Mouse (Mus musculus) kidney, adult 18-20 months (tissue): ENCODE results near the gene Plekhh2.
"Not testable (repeated sequence)": the region's sequence is repeated elsewhere in the genome, so short reads cannot be mapped to it uniquely, and the experiment has no call there.

Experiments used
- DNase-seq: peaks from one replicate; pipeline ENCODE4 v3.0.0; 2021

Gene Plekhh2

DNA sequence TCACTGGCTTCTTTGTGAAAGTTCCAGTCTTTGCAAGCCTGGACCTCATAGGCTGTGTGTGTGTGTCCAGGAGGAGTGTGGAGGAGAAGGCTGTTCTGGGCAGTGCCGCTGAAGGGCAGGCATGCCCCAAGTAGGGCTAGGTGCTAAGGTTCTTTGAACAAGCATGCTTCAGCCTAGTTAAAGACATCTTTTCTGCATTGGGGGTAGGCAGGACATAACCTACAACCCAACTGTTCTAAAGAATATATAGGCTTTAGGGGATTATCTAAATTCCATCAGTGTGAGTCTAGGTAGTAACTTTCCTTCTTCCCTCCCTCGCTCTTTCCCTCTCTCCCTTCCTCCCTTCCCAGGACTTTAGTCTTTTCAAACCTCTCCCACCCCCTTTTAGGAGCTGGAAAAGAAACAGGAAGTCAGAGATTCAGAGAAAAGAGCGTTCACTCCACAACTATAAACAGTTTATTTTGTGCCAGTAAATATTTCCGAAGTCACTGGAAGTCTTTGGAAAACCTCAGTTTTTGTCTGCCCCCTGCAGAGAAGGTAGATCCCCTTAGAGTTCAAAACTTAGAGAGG is 906 bp downstream of the Plekhh2 start:
- no peak for DNase-seq

DNA sequence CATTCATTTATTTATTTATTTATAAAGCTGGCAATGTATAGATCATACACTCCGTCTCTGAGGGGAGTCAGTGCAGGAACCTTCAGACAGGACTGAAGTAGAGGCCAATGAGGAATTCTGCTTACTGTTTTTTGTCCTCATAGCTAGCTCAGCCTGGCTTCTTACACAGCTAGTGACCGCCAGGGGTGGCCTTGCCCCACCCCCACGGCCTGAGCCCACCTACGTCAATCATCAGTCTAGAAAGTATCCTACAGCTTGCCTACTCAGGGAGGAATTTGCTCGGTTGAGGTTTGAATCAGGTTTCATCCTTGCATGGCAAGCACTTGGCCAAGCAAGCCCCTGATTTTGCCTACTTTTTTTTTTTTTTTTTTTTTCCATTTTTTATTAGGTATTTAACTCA is 4.2 kb downstream of the Plekhh2 start:
- no peak for DNase-seq

DNA sequence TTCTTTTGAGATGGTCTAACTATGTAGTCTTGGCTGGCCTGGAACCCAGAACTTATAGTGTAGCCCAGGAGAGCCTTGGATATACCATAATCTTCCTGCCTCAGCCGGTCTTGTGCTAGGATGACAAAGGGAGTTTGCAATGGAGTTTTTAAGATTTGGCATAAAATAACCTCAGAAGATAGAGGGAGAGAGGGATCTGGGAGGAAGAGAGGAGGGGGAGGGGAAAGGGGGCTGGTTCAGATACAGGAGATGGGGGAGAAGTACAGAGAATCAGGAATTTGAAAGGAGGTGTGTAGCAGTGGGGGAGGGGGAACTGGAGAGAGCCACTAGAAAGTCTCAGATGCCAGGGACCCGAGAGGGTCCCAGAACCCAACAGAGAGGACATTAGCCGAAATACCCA is 7.7 kb downstream of the Plekhh2 start:
- no peak for DNase-seq

DNA sequence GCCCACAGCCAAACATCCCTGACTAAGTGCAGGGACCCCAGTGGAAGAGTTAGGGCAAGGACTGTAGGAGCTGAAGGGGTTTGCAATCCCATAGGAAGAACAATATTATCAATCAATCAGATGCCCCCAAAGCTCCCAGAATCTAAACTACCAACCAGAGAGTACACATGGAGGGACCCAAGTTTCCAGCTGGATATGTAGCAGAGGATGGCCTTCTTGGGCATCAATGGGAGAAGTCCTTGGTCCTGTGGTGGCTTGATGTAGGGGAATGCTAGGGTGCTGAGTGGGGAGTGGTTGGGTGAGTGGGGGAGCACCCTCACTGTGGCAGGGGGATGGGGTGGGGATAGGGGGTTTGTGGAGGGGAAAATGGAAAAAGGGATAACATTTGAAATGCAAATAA is 8.4 kb downstream of the Plekhh2 start:
- no peak for DNase-seq

DNA sequence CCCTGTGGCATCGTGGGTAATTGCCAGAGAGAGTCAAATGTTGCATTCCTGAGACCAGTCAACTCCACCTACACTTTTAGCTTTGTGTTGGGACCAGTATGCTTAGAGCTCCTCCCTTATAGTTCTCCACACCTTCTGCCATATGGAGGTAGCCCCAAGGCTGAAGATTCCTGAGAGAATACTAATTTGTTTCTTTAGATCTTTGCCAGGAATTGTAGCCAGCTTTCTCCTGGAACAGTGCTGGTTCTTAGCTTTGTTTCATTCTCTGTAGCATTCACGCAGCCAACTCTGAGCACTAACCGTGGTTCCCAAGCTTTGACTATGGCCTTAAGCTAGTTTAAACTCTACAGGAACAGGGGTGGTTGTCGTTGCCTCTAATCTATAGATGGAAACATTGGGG is 17.7 kb downstream of the Plekhh2 start:
- DNase-seq, result no peak

DNA sequence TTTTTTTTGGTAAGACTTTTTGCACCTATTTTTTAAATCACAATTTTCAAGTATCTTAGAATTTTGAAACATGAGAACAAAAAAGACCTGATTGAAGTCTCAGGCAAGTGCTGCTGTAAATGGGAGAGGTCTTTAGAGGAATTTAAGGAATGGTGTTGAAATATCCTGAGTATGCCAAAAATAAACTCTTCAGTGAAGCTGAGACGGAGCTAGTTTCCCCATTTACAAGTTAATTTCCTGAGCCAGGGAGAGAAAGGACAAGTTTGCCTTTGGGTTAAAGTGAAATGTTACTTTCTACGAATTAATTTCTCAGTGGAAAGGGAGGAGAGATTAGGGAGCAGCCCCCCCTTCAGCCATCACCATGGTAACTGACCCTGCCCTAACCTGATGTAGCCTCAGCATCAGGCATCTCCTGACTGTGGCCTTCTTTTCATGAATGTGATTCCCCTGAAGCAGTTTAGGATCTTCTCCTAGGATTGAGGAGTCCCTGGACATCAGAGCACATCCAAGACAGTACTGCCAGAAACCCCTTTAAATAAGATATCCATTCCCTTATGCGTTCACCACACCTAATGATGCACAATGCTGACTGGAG is 18.6 kb downstream of the Plekhh2 start:
- no peak for DNase-seq

DNA sequence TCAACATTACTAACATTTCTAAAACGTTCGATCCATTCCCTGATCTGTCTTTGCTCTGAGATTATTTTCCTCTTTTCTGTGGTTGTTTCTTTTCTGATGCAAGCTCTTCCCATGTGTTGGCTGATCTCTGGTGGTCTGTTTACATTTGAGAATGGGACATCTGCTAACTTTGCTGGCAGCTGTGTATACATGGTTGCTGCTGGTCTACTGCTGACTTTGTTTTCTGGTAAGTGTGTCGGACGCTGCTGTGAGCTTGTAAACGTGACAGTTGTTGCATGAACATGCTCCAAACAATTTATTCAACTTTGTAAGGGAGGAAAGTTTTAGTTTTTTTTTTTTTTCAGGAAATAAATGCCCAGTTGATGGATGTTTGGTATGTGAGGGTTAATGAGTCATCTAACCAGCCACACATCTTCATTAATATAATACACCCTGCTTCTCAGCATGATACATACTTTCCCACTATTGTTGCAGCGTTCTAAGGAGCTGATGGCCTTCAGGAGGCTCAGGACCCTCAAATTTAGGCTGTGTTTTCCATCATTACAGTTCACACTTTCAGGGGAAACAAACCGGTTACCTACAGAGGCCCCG is 21.3 kb downstream of the Plekhh2 start:
- no peak for DNase-seq

DNA sequence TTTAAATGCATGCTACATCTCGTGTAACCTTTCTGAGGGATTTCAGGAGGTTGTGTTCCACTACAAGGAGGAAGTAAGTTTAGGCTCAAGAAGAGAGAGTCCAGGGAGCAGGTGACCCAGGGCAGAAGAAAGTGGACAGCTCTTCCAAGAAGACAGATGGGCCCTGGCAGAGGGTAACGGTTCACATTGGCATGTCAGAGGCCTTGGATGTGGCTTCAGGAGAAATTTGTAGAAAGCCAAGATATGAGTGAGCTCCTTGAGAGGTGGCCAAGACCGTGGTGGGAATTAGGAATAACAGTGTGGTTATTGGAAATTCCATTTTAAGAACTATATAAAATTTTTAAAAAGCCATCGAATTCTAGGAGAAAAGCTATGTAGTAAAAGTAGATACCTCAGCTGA is 22.1 kb downstream of the Plekhh2 start:
- DNase-seq, result no peak

DNA sequence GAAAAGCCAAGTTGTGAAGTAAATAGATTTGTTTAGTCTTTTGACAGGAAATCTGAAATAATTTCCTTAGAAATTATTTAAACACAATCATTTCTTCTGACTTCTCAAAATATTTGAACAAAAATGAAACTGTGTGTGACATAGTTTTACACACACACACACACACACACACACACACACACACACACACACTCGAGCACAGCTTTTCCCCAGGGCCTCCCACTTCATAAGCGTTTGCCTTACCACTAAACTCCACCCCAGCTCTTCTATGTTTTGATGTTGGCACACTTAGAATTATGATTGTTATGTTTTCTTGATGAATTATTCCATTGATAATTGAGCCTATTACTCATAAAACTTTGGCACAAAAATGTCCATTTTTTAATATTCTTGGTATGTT is 22.9 kb downstream of the Plekhh2 start:
- DNase-seq, result no peak

DNA sequence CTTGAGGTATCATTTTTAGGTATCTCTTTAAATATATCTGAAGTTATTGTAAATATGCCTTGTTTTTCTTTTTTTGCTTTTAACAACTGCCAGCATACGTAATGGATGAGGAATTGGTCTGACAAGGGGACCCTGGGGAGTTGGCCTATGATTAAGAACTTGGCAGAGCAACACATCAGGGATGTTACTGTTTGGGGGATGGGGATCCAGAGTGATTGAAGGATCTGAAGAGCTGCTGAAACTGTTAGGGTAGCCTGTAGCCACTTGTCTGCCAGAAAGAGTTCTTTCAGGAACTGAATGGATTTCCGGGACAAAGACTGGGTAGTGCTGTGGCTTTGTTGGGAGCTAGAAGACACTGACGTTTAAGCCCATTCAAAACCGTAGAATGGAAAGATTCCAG is 23.5 kb downstream of the Plekhh2 start:
- DNase-seq, result no peak

DNA sequence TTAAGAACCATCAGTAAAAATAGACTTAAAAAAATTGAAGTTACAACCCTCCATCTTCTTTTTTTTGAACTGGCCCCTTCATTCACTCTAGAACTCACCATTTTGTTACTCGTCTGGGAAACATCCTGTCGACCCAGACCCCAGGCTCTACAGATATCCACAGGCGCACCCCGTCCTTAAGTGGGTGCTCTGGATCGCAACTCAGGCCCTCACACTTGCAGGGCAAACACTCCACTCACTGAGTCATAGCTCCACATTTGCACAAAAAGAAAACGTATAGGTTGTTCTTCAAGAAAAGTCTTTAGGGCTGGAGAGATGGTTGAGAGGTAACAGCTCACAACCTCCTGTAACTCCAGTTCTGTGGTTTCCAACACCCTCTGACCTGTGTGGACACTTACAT is 25.6 kb downstream of the Plekhh2 start:
- DNase-seq, result no peak

DNA sequence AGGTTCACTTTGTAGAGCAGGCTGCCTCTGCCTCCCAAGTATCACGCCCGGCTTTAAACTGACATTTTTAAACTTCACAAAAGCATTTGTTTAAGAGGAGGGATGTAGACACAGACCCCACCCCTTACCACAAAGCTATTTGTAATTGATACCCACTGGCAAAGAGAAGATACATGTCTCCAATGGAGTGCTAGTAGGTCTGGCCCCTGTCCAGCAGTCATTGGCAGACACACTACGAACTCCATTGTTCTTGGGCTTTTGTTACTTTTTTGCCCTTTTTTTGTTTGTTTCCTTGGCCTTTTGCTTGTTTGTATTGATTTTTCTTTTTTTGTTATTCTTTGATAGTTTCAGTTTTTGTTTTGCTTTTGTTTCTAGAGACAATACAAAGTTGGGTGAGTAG is 26.3 kb downstream of the Plekhh2 start:
- DNase-seq, result no peak

DNA sequence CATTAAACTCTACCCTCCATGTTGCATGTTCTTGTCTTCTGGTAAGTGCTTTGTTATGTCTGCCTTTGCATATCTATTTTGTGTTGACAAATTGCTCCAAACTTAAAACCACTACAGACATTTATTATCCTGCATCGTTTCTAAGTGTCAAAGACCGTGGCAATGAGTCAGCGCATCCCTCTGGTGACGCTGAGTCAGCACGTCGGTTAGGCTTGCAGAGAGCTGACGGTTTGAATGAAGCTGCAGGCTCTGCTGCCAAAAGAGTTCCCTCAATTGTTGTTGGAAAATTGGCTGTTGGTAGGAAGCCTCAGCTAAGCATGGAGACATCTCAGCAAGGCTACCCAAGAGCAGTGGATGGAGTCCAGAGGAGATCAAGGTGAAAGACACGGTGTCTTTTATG is 28.9 kb downstream of the Plekhh2 start:
- no peak for DNase-seq

DNA sequence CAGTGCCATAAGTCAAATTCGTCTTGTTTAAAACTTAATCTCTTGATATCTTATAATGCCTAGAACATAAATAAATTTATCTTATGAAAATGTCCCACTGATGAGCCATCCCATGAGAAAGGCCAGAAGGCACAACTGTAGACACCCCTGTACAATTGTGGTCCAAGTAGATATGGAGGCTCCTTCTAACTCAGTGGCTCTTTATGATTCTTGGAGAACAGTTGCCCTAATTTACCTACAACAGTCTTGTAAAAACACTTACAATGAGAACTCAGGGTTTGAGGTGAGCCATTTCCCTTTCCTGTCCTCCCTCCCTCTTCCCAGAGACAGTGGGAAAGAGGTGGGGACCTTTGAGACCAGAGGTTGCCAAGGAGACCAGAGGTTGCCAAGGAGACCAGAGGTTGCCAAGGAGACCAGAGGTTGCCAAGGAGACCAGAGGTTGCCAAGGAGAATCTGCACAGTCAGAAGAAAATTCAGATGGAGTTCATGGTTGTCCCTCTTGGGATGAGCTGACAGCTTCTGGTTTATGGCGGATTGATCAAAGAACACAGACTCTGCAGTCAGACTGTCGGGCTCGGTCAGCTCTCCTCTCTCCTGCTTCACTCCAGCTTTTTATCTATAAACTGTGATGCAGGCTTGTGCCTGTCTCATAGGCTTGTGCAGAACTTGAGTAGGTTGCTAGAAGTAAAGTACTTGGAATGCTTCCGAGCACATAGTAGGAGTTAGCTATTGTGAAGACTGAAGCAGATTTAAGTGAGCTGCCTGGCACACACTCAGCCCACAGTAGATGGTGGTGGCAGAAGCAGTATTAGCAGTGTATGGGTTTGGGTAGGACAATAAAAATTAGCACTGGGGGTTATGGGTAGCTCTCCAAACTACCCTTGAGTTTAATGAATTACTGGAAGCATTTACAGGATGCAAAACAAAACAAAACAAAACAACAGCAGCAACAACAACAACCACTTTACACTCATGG is 39.5 kb downstream of the Plekhh2 start:
- DNase-seq, result no peak

DNA sequence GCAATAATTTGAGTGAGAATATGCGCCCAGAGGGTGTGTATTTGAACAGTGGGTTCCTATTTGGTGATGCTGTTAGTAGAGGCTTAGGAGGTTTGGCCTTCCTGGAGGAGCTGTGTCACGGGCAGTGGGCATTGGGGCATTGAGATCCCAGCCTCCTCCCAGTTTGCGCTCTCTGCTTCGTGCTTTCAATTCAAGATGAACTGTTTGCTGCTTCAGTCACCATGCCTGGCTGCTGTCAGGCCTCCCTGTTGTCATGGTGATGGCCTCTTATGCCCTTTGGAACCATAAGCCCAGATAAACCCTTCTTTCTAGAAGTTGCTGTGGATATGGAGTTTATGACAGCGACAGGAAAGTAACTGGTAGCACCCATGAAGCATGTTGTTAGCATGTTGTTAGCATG is 40.5 kb downstream of the Plekhh2 start:
- DNase-seq, result no peak

DNA sequence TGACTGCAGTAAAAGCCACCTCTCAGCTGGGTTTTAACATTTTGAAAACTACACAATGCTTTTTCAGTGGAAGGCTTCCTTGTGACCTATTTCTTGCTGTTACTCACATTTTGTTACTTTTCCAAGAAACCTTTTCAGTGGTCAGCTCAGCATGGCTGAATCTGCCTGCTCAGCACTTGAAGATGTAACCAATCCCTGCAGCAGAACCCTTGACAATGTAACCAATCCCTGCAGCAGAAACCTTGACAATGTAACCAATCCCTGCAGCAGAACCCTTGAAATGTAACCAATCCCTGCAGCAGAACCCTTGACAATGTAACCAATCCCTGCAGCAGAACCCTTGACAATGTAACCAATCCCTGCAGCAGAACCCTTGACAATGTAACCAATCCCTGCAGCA is 52.6 kb downstream of the Plekhh2 start:
- DNase-seq, result not testable (repeated sequence)

DNA sequence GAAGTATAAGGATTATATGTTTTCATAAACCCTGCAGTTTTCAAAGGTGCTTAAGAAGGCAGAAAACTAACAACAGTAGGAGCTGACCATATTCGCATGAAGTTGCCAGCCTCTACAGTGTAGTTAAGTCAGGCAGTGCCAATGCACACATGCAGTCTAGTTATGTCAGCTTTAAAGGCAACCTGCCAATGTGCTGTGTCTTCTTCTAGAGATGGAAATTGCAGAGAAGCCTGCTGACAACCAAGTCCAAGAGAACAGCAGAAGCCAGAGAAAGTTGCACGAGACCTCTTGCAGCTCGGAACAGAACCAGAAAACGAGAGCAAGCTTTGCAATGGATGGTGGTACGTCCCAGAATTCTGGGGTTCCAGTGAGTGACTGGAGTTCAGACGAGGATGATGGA is 54.1 kb downstream of the Plekhh2 start:
- no peak for DNase-seq

DNA sequence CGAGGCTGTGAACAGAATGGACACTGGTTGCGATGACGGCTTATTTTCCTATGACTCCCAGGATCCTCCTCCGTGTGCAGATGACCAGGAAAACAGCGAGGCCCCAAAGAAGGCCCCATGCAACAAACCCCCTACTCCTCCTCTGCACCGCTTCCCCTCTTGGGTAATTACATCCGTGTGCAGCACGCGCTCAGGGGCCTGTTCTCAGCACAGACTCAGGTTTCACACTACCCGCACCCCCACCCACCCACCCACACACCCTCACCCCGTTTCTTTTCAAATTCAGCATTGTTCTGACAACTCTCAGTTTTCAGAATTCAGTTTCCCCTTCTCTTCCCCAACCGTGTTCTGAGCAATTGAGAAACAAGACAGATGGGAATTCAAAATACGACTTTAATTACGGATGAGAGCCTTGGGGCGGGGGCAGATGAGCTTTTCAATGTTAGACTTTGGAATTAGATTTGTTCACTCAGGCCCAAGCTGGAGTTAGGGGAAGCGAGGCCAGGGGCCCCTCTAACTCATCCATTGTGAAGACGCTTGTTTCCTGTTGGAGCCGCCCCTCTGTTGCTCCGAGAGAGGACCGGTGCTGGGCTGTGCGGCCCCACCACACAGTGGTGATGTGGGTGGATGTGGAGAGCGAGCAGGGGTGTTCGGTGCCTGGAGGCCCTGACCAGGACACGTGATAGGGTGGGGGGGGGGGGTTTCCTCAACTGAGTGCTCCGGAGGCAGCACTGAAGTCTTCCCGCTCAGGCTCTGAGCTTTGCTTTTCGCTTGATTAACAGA is 55.3 kb downstream of the Plekhh2 start:
- no peak for DNase-seq

DNA sequence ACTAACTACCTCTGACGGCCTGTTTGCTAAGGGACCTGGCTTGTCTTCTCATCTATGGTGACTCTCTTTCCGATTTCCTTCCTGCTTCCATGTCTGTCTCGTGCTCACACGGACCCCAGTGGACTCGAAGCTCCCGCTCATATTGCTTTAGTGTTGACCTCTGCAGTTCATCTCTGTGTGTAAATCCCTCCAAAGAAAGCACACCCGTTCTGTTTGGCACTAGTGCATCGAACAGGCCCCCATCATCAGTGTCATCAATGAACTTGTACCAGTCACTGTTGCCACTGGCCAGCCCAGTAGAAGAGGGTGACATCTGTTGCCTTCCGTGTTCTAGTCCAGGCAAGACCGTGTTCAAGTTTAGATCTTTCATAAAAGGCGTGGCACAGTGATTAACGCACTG is 57.1 kb downstream of the Plekhh2 start:
- no peak for DNase-seq

DNA sequence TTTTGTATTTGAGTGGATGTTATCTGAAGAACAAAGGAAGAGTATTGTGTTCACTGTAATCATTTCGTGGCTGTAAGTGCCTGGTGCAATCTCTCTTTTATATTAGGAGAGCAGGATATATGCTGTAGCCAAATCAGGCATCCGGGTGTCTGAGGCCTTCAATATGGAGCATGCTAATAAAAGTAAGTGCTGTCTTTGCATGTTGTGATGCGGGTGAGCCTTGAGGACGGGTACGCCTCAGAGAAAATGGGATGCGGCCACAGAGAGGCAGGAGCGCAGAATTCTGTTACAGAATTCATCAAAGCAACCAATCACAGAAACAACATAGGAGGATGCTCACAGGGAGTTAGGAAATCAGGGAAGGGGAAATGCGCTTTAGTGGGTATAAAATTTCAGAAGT is 58.1 kb downstream of the Plekhh2 start:
- DNase-seq, result no peak

DNA sequence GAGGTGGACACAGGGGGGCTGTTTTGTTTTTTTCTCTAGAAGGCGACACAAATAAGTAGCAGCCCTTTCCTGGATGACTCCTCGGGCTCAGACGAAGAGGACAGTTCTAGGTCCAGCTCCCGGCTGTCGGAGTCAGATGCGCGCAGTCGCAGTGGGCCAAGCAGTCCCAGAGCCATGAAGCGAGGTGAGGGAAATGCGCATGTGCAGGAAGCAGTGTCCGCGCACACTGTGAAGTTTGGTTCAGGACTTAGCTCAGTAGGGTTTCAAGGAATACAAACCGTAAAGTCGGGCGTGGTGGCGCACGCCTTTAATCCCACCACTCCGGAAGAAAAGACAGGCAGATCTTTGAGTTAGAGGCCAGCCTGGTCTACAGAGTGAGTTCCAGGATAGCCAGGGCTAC is 59.9 kb downstream of the Plekhh2 start:
- DNase-seq, result no peak

DNA sequence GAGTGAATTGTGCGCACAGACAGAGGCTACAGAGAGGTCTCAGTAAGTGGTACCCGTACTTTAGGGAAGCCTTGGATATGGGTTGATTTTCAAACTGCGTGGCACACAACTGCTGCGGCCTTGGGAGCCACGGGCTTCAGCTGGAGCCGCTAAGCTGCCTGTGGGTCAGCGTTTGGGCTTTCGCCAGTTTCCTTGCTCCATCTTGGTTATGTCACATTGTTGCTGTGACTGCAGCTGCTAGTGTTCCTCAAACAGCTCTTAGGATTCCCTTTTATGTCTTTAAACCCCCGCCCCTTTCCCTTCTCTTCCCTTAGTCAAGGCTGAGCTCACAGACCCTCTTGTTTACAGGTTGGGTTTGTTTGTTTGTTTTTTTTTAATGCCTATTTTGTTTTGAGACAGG is 61.6 kb downstream of the Plekhh2 start:
- DNase-seq, result no peak

DNA sequence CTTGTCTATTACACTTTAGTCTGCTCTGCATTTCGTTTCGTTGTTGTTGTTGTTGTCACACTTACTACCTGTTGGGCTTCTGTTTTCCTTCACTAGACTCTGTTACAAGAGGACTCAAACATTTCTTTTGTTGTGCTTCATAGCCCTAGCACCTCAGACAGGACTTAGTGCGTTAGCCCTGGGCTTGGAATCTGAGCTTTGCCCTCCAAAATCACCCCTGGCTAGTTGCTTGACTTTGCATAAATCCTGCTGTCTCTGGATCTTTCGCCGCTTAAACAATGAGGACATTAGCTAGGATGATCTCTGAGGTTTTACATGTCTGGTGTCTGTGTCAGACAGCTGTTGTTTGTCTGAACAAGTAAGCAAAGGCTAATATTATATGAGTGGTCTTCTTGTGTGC is 62.2 kb downstream of the Plekhh2 start:
- no peak for DNase-seq
